Mouse (Mus musculus) kidney, adult 8-10 months (tissue): ENCODE measurements around the gene Dcaf5.
"Not testable (repeated sequence)": the region's sequence is repeated elsewhere in the genome, so short reads cannot be mapped to it uniquely, and the experiment has no call there.

Experiments used
- DNase-seq, 2 experiments: peaks; one replicate each; pipeline ENCODE4 v3.0.0; 2022

Dcaf5 gene

DNA sequence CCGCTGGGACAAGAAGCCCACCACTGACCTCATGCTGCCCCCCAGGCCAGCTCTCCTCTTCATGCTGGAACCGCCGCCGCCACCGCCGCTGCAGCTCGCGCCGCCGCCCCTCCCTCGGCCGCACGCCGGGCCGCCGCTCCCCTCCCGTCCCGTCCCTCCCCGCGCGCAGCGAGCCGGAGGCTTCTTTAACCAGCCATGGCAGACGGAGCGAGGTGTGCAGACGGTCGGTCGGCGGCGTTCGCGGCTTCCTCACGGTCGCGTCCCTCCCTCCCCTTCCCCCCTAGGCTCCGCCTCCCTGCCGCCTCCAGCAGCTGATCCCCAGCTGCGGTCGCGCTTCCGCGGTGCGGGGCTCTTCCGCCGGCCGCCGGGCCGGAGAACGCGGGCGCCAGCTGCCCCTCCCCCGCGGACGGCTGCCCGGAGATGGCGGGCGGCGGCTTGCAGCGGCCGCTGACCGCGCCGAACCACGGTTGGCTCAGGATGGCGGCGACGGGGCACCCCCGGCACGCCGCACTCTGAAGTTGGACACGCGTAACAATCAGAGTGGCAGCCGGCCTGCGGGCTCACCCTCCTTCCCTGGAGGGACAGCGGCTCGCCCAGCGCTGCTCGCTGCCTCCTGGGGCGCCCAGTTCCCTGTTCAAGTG, at the start of gene Dcaf5:
Gene Dcaf5 (minus strand): TSS at position 266 of the 641 bp plus-strand sequence.
- peak; percentile 71 to 74 for DNase-seq

DNA sequence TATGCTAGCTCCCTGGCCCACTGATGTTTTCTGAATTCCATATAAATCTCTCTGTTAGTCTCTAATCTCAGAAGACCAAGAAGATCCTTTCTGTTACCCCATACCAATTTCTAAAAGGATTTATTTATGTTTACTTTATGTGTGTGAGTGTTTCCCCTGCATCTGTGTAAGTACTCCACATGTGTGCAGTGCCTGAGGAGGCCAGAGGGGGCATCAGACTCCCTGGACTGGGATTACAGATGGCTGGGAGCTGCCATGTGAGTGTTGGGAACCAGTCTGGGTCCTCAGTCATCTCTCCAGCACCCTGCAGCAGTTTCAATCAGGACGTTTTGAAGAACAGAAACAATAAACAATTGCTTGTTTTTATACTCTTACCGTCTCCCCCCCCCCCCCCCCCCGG, 47.0 kb upstream of the Dcaf5 start:
- DNase-seq = no peak

DNA sequence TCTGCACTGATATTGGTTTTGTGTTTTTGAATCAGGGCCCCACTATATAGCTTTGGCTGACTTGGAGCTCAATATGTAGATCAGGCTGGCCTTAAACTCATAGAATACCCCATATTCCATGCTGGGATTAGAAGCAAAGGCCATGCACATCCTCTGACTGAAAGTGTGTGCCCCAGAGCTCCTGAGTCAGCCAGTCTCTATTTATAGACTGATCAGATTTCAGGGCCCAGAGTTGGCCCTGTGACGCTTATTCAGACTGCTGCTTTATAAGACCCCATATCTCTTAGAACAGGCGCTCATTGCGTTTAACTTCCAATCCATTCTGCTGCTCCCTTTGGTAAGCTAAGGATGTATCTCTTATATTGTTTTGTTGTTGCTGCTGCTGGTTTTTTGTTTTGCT, 43.6 kb upstream of the Dcaf5 start:
- DNase-seq = no peak

DNA sequence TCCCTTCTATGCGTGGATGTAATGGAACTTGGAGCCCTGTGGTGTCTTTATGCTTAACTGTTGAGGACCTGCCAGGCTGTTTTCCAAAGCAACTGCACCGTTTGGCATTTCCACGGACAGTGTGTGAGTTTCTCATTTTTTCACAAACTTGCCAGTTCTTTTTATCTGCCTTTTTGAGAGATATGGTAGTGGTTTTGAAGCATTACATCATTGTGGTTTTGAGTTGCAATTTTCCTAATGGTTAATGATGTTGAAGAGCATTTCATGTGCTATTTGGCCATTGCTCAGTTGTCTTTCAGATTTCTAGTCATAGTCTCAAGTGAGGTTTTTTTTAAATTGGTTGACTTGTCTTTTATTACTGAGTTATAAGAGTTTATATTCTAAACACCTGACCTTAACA, 37.3 kb upstream of the Dcaf5 start:
- DNase-seq = no peak

DNA sequence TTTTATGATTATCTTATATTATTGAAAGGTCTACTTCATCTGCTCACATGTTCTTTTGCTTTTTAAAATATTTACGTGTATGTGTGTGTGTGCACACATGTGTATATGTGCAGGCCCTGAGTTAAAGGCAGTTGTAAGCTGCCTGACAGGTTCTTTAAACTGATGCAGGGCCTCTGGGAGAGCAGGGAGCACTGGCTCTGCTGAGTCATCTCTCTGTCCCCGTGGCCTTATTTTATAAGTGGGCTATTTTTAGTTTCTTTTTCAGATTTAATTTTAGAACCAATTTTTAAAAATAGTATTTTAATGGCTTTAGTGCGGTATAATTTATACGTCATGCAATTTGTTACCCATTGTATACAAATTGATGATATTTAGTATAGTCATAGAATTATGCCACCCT, 35.5 kb upstream of the Dcaf5 start:
- DNase-seq = no peak

DNA sequence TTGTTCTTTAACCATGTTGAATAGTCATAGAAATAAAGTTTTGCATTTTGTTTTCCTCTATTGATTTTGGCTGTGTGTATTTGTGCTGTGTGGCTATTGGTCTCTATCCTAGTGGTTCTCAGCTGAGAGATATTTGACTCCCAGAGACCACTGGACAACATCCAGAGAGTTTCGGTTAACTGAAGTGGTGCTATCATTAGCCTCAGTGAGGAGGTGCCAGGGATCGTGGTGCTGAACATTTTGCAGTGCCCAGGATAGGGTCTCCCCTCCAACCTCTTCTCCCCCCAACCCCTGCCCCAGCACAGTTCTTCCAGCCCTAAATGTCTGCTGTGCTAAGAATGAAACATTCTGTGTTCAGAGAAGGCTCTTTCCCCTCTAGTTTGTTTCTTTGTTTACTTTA, 33.8 kb upstream of the Dcaf5 start:
- no peak for DNase-seq

DNA sequence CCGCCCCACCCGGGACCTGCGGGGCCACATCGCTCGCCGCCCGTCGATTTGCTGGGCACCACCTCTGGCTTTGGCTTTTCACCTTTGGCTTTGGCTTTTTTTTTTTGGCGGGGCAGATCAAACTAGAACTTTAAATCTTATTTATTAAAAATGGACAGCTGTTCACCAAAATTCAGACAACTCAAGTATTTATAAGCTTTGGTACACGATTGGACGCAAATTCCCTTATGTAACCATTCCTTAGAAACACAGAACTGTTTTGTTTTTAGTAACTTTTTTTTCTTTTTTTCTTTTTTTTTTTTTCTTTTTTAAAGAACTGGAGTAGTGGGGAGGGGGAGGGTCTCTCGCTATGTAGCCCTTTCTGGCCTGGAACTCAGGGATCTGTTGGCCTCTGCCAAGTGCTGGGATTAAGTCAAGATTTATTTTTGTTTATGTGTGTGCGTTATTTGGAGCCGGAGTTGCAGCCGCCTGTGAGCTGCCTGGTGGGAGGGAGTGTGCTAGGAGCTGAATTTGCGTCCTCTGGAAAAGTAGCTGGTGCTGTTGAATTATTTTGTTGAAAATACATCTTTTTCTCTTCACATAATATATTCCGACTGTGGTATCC, 27.4 kb upstream of the Dcaf5 start:
- no peak for DNase-seq

DNA sequence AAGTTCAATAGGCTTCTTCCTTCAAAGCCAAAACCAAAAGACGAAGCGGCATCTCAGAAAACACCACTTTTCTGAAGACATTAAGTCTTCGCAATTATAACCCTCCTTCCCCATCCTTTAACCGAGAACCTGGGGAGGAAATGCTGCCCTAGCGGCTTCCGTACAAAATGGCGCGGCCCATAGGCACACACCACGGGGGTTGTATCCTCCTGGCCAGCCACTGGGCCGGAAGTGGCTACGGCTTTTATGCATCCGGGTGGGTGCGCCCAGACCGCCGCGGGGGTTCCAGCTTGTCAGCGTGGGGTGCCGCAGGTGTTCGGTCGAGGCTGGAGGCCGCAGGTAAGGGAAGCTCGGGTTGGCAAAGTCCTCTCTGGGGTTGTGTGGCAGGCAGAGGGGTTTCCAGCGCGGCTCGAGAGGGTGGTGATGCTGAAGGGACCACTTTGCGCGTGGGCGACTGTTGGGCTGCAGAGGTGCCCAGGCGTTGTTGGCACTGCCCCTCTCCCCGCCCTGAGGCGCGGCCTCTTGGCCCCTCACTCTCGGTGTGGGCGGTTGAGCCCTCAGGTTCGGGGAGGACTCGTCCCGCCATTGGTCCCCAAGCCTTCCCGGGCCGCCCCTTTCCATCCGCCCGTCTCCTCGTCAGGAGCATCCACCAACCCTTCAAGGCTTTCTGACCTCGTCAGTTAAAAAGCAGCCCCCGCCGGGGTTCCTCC, 26.7 kb upstream of the Dcaf5 start, which contains the start of gene Exd2:
Gene Exd2 (plus strand): TSS at position 154 of the 710 bp plus-strand sequence.
- peak; percentile 90 to 92 for DNase-seq

DNA sequence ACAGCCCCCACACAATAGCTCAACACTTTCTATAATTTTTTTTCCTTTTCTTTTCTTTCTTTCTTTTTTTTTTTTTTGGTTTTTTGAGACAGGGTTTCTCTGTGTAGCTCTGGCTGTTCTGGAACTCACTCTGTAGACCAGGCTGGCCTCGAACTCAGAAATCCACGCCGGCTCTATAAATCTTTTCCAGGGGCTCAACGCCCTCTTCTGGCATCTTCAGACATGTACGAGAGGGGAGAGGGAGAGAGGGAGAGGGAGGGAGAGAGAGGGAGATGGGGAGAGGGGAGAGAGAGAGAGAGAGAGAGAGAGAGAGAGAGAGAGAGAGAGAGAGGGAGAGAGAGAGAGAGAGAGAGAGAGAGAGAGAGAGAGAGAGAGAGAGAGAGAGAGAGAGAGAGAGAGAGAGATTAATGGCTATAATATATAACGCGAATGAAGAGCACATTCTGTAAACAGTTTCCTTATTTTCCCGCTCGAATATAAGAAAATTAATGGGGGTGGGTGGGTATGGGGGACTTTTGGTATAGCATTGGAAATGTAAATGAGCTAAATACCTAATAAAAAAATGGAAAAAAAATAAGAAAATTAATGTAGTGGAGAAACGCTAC, 26.0 kb upstream of the Dcaf5 start:
- DNase-seq = not testable (repeated sequence)

DNA sequence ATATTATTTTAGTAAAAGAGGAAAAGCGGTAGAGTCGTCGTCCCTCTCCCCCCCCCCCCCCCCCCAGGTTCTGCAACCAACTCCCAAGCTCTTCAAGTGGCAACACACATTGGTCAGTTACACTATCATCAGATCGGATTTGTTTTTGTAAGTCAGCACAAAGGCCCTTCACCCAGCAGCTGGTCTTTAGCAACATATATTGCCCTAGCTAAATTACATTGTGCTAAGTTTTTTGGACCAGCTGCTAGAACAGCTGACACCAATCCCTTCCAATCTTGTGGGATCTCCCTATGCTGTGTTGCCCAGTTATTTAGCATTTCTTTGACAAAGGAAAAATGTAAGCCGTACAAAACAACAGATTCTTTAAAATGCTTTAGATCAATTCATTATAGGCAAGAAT, 21.6 kb upstream of the Dcaf5 start:
- no peak for DNase-seq

DNA sequence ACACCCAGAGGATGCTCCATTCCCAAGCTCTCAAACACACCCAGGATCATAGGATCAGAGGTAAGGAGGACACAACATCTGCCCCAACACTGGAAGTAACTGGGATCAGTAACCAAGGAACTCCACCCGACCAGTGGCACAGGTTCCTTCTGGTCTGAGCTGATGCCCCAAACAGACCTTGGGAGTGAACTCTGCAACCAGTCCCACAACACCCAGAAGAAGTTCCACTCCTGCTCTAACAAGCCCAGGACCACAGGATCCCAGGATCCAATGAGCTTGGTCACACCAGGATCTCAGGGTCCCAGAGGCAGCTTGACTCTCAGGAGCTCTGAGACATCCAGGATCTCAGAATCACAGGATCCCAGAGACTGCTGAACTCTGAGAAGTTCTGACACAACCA, 17.1 kb upstream of the Dcaf5 start:
- DNase-seq = no peak

DNA sequence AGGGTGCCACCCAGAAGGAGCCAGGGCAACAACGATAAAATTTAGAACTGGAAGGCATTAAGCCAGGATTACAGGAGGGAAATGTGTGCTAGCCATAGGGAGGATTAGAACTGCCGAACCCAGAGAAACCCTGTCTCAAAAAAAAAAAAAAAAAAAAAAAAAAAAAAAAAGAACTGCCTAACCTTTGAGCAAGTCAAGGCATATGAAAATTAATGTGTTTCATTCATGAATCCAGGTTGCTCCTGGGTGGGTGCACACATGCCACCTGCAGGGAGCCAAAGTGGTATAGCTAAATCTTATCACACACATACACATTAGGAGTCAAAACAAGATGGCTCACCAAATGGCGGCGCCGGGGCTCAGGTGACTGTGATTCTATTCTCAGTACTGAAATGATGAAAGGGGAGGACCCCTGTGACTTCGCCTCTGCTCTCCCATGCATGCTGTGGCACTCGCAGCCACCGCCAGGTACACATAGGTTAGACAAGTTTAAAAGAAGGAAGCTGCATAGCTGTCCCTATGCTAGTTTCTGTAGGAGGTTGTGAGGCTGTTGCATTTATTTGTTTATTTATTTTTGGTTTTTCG, 8.2 kb upstream of the Dcaf5 start:
- no peak for DNase-seq

DNA sequence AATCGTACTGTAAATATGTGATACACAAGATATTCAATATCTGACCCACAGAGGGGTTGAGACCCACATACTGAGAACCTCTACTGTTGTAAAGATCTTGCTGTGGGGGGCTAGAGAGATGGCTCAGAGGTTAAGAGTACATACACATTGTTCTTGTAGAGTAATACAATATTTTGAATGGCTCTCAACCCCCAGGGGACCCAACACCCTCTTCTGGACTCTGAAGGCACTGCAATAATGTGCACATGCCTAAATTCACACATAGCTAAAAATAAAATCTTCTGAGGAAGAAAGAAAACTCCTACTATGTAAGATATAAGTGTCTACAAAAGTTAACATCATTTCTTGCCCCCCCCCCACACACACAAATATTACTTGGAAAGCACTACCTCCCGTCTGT, 4.6 kb upstream of the Dcaf5 start:
- DNase-seq = peak in 1 of 2 experiments; percentile 23

DNA sequence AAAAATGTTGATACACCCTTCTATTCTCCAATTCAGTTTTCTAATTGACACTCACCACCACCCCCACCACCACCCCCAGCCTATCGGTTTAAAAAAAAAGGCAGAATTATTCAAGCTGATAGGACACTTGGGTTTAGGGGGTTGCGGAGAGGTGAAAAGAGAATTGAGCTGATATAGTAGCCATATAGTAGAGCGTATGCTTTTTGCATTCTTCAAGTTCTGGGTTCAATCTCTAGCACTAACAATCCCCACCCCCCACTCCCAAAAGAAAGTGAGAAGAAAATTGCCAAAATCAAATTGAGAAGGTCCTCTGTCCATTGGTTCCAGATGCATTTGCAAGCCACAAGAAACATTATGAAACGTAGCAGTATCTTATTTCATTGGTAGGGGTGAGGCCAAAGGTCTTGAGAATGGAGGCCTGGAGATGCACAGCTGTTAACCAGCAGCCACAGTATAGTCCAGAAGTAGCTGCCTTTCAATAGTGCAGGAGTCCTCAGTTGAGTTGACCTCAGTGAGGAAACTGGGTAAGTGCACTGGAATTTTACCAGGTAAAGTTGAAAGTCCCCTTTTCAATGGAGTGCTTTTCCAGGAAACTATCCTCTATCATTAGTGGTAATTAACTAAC, 762 bp upstream of the Dcaf5 start:
- DNase-seq = no peak

DNA sequence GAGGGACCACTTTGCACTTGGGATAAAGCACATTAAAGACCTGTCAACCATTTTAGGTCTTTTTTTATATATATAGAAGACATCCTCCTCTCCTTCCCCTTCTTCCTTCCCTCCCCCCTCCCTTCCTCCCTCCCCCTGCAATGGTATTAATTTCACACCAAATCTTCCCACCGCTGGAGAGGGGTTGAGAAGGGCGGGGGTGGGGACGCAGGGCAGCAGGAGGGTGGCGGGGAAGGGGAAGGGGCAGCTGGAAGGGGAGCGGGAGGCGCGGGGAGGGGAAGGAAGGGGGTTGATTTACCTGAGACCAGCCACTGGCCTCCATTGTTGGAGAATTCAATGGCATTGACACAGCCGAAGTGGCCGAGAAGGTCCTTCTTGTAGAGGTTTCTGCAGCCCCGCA, 514 bp downstream of the Dcaf5 start:
- DNase-seq = no peak

DNA sequence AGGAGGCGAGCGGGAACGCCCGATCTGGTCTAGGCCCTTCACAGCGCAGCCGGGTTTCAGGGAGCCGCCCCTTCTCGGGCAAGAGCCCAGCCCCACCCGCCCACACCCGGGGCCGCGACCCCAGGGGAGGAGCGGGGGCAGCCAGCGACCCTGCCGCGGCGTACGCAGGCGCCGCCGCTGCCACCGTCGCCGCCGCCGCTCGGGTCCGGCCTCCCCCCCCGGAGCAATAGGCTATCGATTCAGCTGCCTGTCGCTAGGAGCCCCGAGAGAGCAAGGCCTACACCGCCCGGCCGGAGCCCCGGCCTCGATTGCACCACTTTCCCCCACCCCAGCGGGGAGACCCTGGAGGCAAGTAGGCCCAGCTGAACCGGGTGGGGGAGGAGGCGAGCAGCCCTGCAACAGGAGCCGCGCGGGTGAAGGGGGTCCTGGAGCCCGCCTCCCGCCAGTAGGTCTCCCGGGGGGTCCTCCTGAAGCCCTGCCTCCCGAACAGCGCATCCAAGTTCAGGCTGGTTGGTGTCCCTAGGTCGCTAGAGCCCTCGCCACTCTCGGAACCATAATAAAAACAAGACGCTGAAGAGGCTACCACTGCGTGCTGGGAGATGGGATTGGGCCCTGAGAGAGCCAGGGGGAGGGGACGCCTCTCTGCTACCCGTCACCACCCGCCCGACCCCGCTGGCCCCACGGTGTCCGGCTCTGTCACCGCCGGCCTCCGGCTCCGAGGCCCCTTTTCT, 1.3 kb downstream of the Dcaf5 start:
- peak; percentile 48 to 61 for DNase-seq

DNA sequence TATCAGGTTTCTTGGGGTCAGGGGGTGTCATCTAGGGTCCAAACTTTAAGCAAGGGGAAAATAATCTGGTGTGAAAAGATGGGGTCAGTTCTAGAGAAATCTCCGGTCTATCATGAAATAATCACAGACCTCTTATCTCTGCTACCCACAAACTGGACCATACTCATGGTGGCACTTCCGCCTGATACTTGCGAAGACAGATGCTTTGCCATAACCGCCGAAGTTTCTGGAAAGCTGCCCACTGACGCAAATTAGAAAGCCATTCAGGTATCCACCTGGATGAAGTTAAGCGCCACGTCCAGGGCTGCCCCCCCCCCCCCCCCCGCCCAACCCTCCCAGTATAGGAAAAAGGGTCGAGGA, 1.8 kb downstream of the Dcaf5 start:
- DNase-seq = no peak

DNA sequence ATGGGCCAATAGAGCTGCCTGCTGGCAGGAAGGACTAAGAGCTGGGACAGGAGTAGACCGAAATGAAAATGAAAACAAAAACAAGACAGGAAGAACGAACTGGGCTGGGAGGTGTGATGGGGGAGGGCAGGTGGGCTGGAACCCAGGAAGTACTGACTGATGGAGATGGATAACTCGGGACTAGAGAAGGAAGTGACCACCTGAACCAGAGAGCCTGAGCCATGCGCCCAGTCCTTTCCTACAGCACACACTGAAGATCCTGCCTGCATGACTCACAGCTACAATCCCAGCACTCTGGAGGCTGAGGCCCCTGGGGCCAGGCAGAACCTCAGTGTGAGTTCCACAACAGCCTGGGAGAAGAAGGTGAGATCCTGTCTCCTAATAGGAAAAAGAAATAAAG, 3.1 kb downstream of the Dcaf5 start:
- DNase-seq = no peak

DNA sequence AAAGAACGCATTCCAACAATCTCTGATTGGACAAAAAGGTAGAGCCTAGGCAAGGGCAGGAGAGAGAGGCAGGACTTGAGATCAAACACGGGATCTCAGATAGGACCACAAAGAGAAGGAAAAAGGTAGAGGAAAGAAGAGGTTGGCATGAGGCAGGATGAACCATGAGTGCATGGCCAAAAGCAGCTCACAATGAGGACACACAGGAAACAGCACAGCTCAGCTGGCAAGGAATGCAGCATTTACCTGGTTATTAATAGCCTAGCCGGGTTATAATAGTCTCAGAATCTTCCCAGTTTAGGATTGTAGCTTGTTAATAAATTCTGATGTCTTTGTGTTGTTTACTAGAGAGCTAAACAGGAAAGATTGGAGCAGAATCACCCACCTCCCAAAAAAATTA, 8.7 kb downstream of the Dcaf5 start:
- no peak for DNase-seq

DNA sequence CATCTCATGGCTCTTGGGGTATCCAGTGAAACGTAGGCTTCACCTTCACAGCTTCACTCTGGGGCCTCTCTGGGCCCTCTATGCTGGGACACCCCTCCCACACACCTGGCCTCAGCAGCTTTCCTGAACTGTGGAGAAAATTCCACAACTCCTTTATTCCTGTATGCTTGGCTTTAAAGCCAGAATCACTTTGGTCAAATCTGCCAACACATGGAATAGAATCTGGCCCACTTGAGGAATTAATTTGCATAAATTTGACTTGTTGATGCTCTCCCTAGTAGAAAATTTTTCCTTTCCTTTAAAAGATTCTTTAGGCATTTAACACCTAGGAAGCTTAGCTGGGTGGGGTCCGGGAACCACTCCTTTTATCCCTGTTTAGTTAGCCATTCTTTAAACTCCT, 21.3 kb downstream of the Dcaf5 start:
- no peak for DNase-seq

DNA sequence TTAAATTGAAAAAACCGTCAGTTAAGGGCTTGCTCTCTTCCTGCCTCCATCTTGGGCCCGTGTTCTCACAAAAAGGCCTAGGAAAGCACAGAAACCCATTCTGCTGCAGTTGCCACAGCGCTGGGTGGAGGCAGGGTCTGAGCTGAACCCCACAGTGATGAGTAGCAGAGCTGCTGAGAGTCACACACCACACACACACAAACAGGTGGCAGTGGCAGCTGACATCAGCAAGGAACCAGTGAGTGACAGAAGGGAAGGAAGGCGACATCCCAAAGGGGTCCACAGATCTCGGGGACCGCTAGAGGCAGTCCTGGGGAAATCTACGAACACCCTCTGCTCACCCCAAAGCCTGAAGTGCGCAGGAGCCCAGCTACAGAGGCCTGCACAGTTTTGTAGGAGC, 25.5 kb downstream of the Dcaf5 start:
- no peak for DNase-seq

DNA sequence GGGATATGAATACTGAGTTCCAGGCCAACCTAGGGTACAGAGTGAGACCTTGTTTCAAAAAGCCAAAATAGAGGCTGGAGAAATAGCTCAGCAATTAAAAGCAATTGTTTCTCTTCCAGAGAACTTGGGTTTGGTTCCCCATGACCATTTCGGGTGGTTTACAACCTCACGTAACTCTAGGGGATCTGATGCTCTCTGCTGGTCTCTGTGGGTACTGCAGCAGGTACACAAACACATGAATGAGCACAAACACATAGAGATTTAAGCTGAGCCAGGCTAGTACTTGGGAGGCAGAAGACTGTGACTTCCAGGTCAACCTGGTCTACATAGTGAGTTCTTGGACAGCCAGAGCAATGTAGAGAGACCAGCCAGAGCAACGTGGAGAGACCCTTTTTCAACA, 28.6 kb downstream of the Dcaf5 start:
- peak; percentile 12 to 48 for DNase-seq
